Mouse (Mus musculus): ENCODE measurements around the gene Tmprss11f. TPM values are rescaled to one million over a fixed set of nuclear protein-coding genes. Genes with fewer than 3 reads are reported as not detected.
"Not testable (repeated sequence)": the region's sequence is repeated elsewhere in the genome, so short reads cannot be mapped to it uniquely, and the experiment has no call there.

The Tmprss11f gene
- not detected in 2 replicates for polyA plus RNA-seq (2015; fragmentation: Nextera tagmentation; extraction: Ambion mirVana)

DNA sequence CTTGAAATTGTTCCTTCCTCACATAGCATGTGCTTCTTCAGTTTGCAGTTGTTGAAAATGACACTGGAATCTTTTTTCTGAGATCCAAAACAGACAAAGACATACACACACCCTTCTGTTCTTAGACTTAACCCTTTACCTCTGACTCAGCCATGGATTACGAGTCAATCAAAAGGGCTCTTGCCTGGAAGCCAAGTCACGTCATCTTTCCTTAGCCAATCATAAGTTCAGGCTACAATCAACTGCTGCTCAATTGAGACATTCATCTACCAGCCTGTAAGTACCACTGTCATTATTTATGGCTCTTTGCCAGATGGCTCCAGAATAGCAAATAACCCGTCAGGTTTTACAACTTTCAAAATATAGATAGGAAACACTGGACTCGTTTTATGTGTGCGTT lies at the start of gene Tmprss11f:
Tmprss11f (minus strand) TSS at position 101 of the 400 bp plus-strand sequence.
- Histone ChIP-seq H3K27me3 (ENCODE audit: insufficient read depth, low read length) (no peaks in the 10 kb centered on the region), H3K36me3 (replicated peaks; ENCODE audit: insufficient read depth, low read length) (no peaks in the 10 kb centered on the region), H3K4me1 (ENCODE audit: insufficient read depth) (no peaks in the 10 kb centered on the region), H3K9me3 (ENCODE audit: low read length) (no peaks in the 10 kb centered on the region), H3K4me3 (ENCODE audit: low read depth, low read length) (no peak within 1 kb of the TSS), H3K4me2 (ENCODE audit: low read depth, low read length) (no peak within 1 kb of the TSS), H3K9ac (replicated peaks) (no peak within 1 kb of the TSS), H3K27ac (ENCODE audit: low read depth) (no peak within 1 kb of the TSS)
- DNase-seq (no peak), ATAC-seq (no peak)
- TF ChIP-seq EP300 (IDR thresholded peaks at IDR 0.05; ENCODE audit: low read depth) (no peak), CTCF (IDR thresholded peaks at IDR 0.05; ENCODE audit: low read depth) (no peak)
- WGBS (ENCODE audit: insufficient replicate concordance), result 66% methylated on average over 5 of the region's 5 CpGs

DNA sequence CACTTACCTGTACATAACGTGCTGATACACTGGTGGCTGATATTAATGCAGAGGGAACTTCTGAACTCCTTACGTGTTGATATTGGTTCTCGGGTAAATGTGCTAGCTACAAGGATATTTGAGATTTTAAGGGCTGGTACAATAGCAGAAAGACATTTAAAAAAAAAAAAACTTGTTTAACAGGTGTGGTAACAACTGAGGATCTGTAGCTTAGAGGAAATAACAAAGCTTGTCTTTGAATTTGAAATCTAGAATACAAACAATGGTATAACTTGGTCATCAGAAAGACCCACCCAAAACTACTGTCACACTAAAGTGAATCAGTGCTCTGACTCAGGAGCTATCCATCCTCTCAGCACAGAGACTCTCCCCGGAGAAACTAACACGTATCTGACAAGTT lies 44.0 kb upstream of the Tmprss11f start, which contains the start of gene Tmprss11b:
Tmprss11b (minus strand) TSS at position 101 of the 400 bp plus-strand sequence.
- H3K27ac ChIP-seq (ENCODE audit: low read depth), result no peak within 1 kb of the TSS
- no peaks in the 10 kb centered on the region for H3K9me3 ChIP-seq (ENCODE audit: low read length)
- H3K4me2 ChIP-seq (ENCODE audit: low read depth, low read length), result no peak within 1 kb of the TSS
- no peaks in the 10 kb centered on the region for H3K4me1 ChIP-seq (ENCODE audit: insufficient read depth)
- no peaks in the 10 kb centered on the region for H3K36me3 ChIP-seq (replicated peaks; ENCODE audit: insufficient read depth, low read length)
- no peak for DNase-seq
- WGBS (ENCODE audit: insufficient replicate concordance), result 65% methylated on average over 5 of the region's 5 CpGs
- H3K9ac ChIP-seq (replicated peaks), result no peak within 1 kb of the TSS
- H3K4me3 ChIP-seq (ENCODE audit: low read depth, low read length), result no peak within 1 kb of the TSS
- TF ChIP-seq EP300 (IDR thresholded peaks at IDR 0.05; ENCODE audit: low read depth) (no peak), CTCF (IDR thresholded peaks at IDR 0.05; ENCODE audit: low read depth) (no peak)
- no peaks in the 10 kb centered on the region for H3K27me3 ChIP-seq (ENCODE audit: insufficient read depth, low read length)
- no peak for ATAC-seq

DNA sequence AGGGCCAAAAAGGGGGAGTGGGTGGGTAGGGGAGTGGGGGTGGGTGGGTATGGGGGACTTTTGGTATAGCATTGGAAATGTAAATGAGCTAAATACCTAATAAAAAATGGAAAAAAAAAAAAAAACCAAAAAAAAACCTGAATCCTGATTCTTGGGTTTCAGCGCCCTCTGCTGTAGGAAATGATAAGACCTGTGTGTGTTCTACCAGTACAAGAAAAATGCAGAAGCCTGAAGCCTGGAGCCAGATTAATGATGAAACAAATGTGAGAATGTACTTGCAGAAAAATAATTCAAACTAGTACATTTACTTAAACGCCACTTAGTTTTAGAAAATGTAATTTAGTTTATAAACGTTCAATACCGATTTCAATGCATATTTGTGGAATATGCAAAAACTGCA lies 17.0 kb upstream of the Tmprss11f start:
- H3K27ac ChIP-seq (ENCODE audit: low read depth); DNase-seq: not testable (repeated sequence)

DNA sequence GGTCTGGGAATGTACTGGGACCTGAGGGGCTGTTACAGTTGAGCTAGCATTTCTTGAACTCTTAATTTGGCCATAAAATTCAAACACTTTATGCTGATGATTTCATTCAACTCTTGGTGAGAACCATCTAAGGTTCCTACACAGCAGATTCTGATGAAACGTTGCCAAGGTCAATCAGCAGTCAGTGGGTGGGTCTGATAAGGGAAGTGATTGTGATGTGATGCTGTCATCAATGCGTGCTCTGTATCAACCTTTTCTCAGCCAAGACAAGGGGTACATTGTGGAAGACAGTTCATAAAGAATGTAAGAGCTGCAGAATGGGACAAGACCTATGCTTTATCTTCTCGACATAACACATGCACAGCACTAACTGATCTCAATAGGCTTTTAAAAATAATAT lies 8.6 kb upstream of the Tmprss11f start:
- Histone ChIP-seq H3K4me3 (ENCODE audit: low read depth, low read length) (no peak overlapping the region), H3K9me3 (ENCODE audit: low read length) (no peaks in the 10 kb centered on the region), H3K36me3 (replicated peaks; ENCODE audit: insufficient read depth, low read length) (no peaks in the 10 kb centered on the region), H3K9ac (replicated peaks) (no peak overlapping the region), H3K4me2 (ENCODE audit: low read depth, low read length) (no peak overlapping the region), H3K27ac (ENCODE audit: low read depth) (no peak overlapping the region), H3K27me3 (ENCODE audit: insufficient read depth, low read length) (no peaks in the 10 kb centered on the region), H3K4me1 (ENCODE audit: insufficient read depth) (no peaks in the 10 kb centered on the region)
- WGBS (ENCODE audit: insufficient replicate concordance), result 39% methylated on average over 3 of the region's 3 CpGs
- DNase-seq (no peak), ATAC-seq (no peak)
- TF ChIP-seq EP300 (IDR thresholded peaks at IDR 0.05; ENCODE audit: low read depth), result no peak
- TF ChIP-seq CTCF (IDR thresholded peaks at IDR 0.05; ENCODE audit: low read depth), result no peak

More for the DNA sequence above, 17.0 kb upstream of the Tmprss11f start:
- not testable (repeated sequence) for H3K9ac ChIP-seq (replicated peaks); H3K4me2 ChIP-seq (ENCODE audit: low read depth, low read length); H3K4me3 ChIP-seq (ENCODE audit: low read depth, low read length); H3K4me1 ChIP-seq (ENCODE audit: insufficient read depth); H3K27me3 ChIP-seq (ENCODE audit: insufficient read depth, low read length); H3K36me3 ChIP-seq (replicated peaks; ENCODE audit: insufficient read depth, low read length); ATAC-seq; H3K9me3 ChIP-seq (ENCODE audit: low read length)
- 27% methylated on average over 4 of the region's 4 CpGs for WGBS (ENCODE audit: insufficient replicate concordance)
- peak; percentile 50 for TF ChIP-seq CTCF (IDR thresholded peaks at IDR 0.05; ENCODE audit: low read depth)

DNA sequence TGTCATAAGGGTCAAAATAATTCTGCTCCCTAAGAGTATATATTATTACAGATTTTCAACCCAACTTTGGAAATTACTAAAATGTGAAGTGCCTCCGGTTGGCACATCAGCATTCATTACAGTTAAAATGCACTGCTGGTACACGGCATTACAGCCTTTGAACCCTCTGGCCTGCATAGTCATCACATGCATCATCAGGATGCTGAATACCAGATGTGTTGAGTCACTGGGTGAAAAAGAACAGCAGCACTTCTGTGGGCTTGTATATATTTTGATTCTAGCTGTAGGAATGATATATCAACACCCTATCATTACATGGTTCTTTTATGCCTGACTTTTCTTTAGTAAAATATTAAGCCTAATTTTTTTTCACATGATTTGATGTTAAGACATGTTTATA lies 1.5 kb downstream of the Tmprss11f start:
- DNase-seq, result no peak
- H3K27ac ChIP-seq (ENCODE audit: low read depth), result no peak overlapping the region
- 73% methylated on average over 2 of the region's 2 CpGs for WGBS (ENCODE audit: insufficient replicate concordance)
- TF ChIP-seq EP300 (IDR thresholded peaks at IDR 0.05; ENCODE audit: low read depth), result no peak
- TF ChIP-seq CTCF (IDR thresholded peaks at IDR 0.05; ENCODE audit: low read depth), result no peak
- H3K36me3 ChIP-seq (replicated peaks; ENCODE audit: insufficient read depth, low read length), result no peaks in the 10 kb centered on the region
- no peaks in the 10 kb centered on the region for H3K27me3 ChIP-seq (ENCODE audit: insufficient read depth, low read length)
- H3K4me3 ChIP-seq (ENCODE audit: low read depth, low read length), result no peak overlapping the region
- ATAC-seq, result no peak
- no peak overlapping the region for H3K9ac ChIP-seq (replicated peaks)
- no peaks in the 10 kb centered on the region for H3K4me1 ChIP-seq (ENCODE audit: insufficient read depth)
- no peak overlapping the region for H3K4me2 ChIP-seq (ENCODE audit: low read depth, low read length)
- no peaks in the 10 kb centered on the region for H3K9me3 ChIP-seq (ENCODE audit: low read length)

DNA sequence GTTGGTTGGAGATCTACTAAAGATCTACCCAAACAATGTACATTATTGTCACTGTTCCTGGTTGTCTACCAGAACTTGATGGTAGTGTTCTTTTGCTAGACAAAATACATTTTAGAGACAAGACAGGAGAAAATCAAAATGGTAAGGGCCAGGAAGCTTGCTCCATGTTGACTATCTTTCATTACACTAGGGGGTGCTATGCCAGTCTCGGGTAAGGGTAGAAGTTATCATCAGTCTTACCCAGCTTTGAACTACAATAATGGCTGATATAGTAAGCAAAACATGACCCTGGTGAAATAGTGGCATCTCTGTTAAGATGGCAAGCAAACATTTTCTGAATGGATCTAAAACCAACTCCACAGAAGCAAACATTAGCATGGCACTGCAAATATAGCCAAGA lies 10.4 kb downstream of the Tmprss11f start:
- 76% methylated on average over 1 of the region's 1 CpGs for WGBS (ENCODE audit: insufficient replicate concordance)
- ATAC-seq, result no peak
- no peak for DNase-seq

DNA sequence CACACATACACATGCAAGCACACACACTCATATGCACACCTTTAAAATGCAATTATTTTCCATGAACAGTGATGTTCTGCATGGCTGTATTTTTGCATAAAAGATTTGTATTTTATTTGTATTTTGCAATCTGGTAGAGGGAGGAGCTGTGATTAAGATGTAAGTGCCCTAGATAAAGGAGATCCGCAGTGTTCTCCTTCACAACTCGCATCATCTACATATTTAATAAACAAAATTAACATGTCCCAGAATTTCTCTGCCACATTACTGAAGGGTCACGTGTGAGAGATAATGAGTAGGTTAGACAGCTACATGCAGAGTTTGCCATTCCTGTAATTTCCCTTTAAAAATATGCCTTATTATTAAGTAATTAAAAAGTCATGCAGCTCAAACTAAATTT lies 46.3 kb downstream of the Tmprss11f start:
- Histone ChIP-seq H3K4me1 (ENCODE audit: insufficient read depth) (no peaks in the 10 kb centered on the region), H3K36me3 (replicated peaks; ENCODE audit: insufficient read depth, low read length) (no peaks in the 10 kb centered on the region), H3K4me2 (ENCODE audit: low read depth, low read length) (no peak overlapping the region), H3K9me3 (ENCODE audit: low read length) (no peaks in the 10 kb centered on the region), H3K27me3 (ENCODE audit: insufficient read depth, low read length) (no peaks in the 10 kb centered on the region), H3K27ac (ENCODE audit: low read depth) (no peak overlapping the region), H3K4me3 (ENCODE audit: low read depth, low read length) (no peak overlapping the region), H3K9ac (replicated peaks) (no peak overlapping the region)
- 68% methylated on average over 3 of the region's 3 CpGs for WGBS (ENCODE audit: insufficient replicate concordance)
- DNase-seq (no peak), ATAC-seq (no peak)
- TF ChIP-seq CTCF (IDR thresholded peaks at IDR 0.05; ENCODE audit: low read depth) (no peak), EP300 (IDR thresholded peaks at IDR 0.05; ENCODE audit: low read depth) (no peak)

More for the DNA sequence above, 10.4 kb downstream of the Tmprss11f start:
- no peaks in the 10 kb centered on the region for H3K27me3 ChIP-seq (ENCODE audit: insufficient read depth, low read length)
- H3K4me2 ChIP-seq (ENCODE audit: low read depth, low read length), result no peak overlapping the region
- H3K4me1 ChIP-seq (ENCODE audit: insufficient read depth), result no peaks in the 10 kb centered on the region
- no peak overlapping the region for H3K27ac ChIP-seq (ENCODE audit: low read depth)
- no peaks in the 10 kb centered on the region for H3K36me3 ChIP-seq (replicated peaks; ENCODE audit: insufficient read depth, low read length)
- H3K4me3 ChIP-seq (ENCODE audit: low read depth, low read length), result no peak overlapping the region
- TF ChIP-seq EP300 (IDR thresholded peaks at IDR 0.05; ENCODE audit: low read depth) (no peak), CTCF (IDR thresholded peaks at IDR 0.05; ENCODE audit: low read depth) (no peak)
- no peaks in the 10 kb centered on the region for H3K9me3 ChIP-seq (ENCODE audit: low read length)
- no peak overlapping the region for H3K9ac ChIP-seq (replicated peaks)
